9 mouse cellular contexts compared by ENCODE assay signal in the genomic region with DNA sequence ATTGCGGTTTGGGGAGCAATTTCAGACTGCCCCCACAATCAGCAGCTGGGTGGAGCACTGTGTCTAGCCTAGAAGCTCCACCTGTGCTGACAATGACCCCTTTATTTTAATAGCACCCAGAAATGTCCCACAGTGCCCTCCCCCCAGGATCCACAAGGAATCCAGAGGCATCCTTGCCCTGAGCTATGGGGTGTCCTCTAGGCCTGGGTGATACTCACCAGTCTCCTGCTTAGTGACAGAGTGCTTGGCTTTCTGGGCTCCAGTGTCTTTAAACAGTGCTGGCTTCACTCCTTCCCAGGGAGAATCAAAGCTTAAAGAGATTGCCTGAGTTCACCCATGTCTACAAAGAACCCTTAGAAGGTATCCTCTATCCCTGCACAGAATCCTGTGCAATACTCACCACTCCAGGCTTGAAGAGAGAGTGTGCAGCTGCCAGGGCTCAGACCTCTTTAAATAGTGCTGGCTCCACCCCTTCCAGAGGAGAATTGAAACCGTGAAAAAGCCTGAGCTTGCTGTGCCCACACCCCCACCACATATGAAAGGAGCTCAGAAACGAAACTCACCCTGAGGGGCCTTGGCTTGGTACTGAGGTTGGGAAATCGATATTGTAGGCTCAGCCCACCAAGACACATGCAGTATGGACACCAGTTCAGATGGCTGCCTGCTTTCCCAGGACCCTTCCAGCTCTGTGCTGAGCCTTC. TPM values are rescaled to one million over a fixed set of nuclear protein-coding genes. Genes with fewer than 3 reads are reported as not detected.
DNase-seq lines count a peak whose midpoint lies in the region; ATAC-seq and TF ChIP-seq lines count a peak whose summit lies in the region.
"Had no signal": no experiment of that assay in that cellular context is flagged by ENCODE, and none has a peak within 500 bp of the region (broad histone marks: within the 10 kb centered on the region; RNA-seq: fewer than 3 reads in every experiment).

A gene (minus strand): TSS at position 427 of the 701 bp plus-strand sequence.

- H3K27ac ChIP-seq in heart, adult 2 months: peak within 1 kb of the TSS; percentile 31; the same call in 1 of the 2 replicates
- H3K27ac ChIP-seq in macrophage: peak within 1 kb of the TSS; percentile 77

- no peak for TF ChIP-seq CTCF in heart, adult 2 months (IDR thresholded peaks at IDR 0.05)

- ATAC-seq in erythroblast, adult 5-6 weeks (replicated peaks; ENCODE audit: low FRiP score, poor library complexity, severe bottlenecking): peak; percentile 23; the same call in 1 of the 2 replicates

- no peak within 1 kb of the TSS for H3K4me3 ChIP-seq in heart, adult 2 months
- peak within 1 kb of the TSS; percentile 67 for H3K4me3 ChIP-seq in macrophage (ENCODE audit: inconsistent target)

- H3K79me2 ChIP-seq in heart, adult 2 months (replicated peaks; ENCODE audit: control insufficient read depth, insufficient read depth, low read length): no peaks in the 10 kb centered on the region
- H3K79me2 ChIP-seq in macrophage (ENCODE audit: inconsistent target): peaks cover 57% of the 10 kb centered on the region

- TF ChIP-seq EP300 in heart, adult 2 months (IDR thresholded peaks at IDR 0.05; ENCODE audit: insufficient read depth, low read depth, low read length): no peak

- no peaks in the 10 kb centered on the region for H3K27me3 ChIP-seq in heart, adult 2 months (ENCODE audit: control insufficient read depth, insufficient read depth, low read length)

- peak in 1 of 2 experiments; percentile 34 for DNase-seq in heart, adult 2 months
- no peak for DNase-seq in heart, postnatal 4 days
- DNase-seq in CD4-positive, CD25-positive, alpha-beta regulatory T cell, adult 2 months (ENCODE audit: low read depth, low spot score): peak; percentile 60
- no peak for DNase-seq in cerebellum, adult 8-10 months
- DNase-seq in adrenal gland, postnatal 4 days (ENCODE audit: low spot score in 2 of 2): no peak
- DNase-seq in layer of hippocampus, postnatal 14 days (ENCODE audit: low spot score in 2 of 2): no peak

- no peak for TF ChIP-seq POLR2A in heart, adult 2 months (IDR thresholded peaks at IDR 0.05; ENCODE audit: insufficient read depth, low read depth, low read length)

- WGBS in heart, adult 2 months: 39% methylated on average over 4 of the region's 4 CpGs
- 21% methylated on average over 4 of the region's 4 CpGs for WGBS in macrophage (ENCODE audit: missing documents)

- H3K4me1 ChIP-seq in heart, adult 2 months (ENCODE audit: control insufficient read depth, insufficient read depth, low read length): peaks cover 1% of the 10 kb centered on the region; the same call in 1 of the 2 replicates

- H3K9ac ChIP-seq in heart, adult 2 months (ENCODE audit: low read depth, low read length): no peak within 1 kb of the TSS

- no peaks in the 10 kb centered on the region for H3K36me3 ChIP-seq in heart, adult 2 months (ENCODE audit: control insufficient read depth, insufficient read depth, low read length)
- H3K36me3 ChIP-seq in macrophage (ENCODE audit: inconsistent target): peaks cover 26% of the 10 kb centered on the region
- H3K36me3 ChIP-seq: G1E had no signal

- intact Hi-C loops in heart, adult 2 months (cut with DNase I): loop anchor here (5.0 kb wide), 1 partner anchor 70 kb away; no protein-coding TSS in a partner anchor

RNA-seq across cellular contexts. Expression of the gene that starts here (rescaled TPM):
- 1 to 10 TPM; 1.7 to 2.1 TPM for total RNA-seq in heart, adult 2 months (2021)
- polyA plus RNA-seq in heart, adult 2 months (2012; rRNA removed): 0.44 and 0.59 TPM in 2 replicates
- total RNA-seq in heart, postnatal 4 days (2021): under 1 TPM; 0.25 to 0.74 TPM
- 2.1 and 3.6 TPM in 2 replicates for total RNA-seq in erythroblast, adult 5-6 weeks (2015; ENCODE audit: low replicate concordance)
- total RNA-seq in erythroblast, adult 5-6 weeks (2017; ENCODE audit: low replicate concordance): 8.5 and 9.1 TPM in 2 replicates
- total RNA-seq in macrophage (2018; cell fraction: chromatin; rRNA removed): over 10,000 TPM in 1 of 26 experiments, 1,000 to 10,000 TPM in 15, 100 to 1,000 TPM in 10; 181 to 12,539 (median 2,733) TPM
- 100 to 1,000 TPM in 14 of 26 experiments, 10 to 100 TPM in 12; 26.9 to 928 (median 389) TPM for total RNA-seq in macrophage (2018; cell fraction: cytosol; rRNA removed)
- total RNA-seq in macrophage (2018; cell fraction: nucleus; rRNA removed): 1,000 to 10,000 TPM in 15 of 26 experiments, 100 to 1,000 TPM in 11; 143 to 7,936 (median 1,714) TPM
- polyA plus RNA-seq in macrophage (2018): 37.1 to 163 TPM (median 40.9 TPM) in 3 replicates
- 1 to 10 TPM; 1.8 to 1.9 TPM for total RNA-seq in adrenal gland, postnatal 4 days (2021)
- total RNA-seq in layer of hippocampus, postnatal 14 days (2021): 1 to 10 TPM in 1 of 2 experiments, under 1 TPM in 1; 0.74 to 1.4 TPM
- polyA plus RNA-seq: G1E had no signal

Comparison
In these comparisons a context has a peak if more than half of its experiments do, and no peak if none do; other contexts are left out.
1. RNA of the gene that starts here (polyA plus RNA-seq): 37.1 to 163 TPM in macrophage; 0.44 to 0.59 TPM in heart, adult 2 months; every median in the first group is over 10 times any median in the second.